Mouse (Mus musculus) limb, embryonic 13.5 days (tissue): ENCODE results near the gene Ap3b2. TPM values are rescaled to one million over a fixed set of nuclear protein-coding genes. Genes with fewer than 3 reads are reported as not detected.
"Not testable (repeated sequence)": the region's sequence is repeated elsewhere in the genome, so short reads cannot be mapped to it uniquely, and the experiment has no call there.

ENCODE experiments used
- ATAC-seq: fragments of 200-750 bp; cut with Nextera tagmentation; 2 replicates; pipeline ENCODE4 v1.8.0; 2017; ENCODE audit warnings: low read depth, moderate number of reproducible peaks, moderate TSS enrichment; ENCODE audit not compliant: low FRiP score
- H3K27ac ChIP-seq: fragments of 300-500 bp; sonication (generic); 2 replicates; pipeline ENCODE4 v1.5.1; 2015; ENCODE audit warnings: inconsistent platforms, mild to moderate bottlenecking, moderate library complexity
- H3K27me3 ChIP-seq: fragments of 300-500 bp; sonication (generic); 2 replicates; pipeline ENCODE4 v1.6.1; 2015; ENCODE audit warnings: mild to moderate bottlenecking, inconsistent platforms
- H3K36me3 ChIP-seq: fragments of 300-500 bp; sonication (generic); 2 replicates; pipeline ENCODE4 v1.6.1; 2015; ENCODE audit warnings: inconsistent platforms, mild to moderate bottlenecking, moderate library complexity
- H3K4me1 ChIP-seq: fragments of 300-500 bp; sonication (generic); 2 replicates; pipeline ENCODE4 v1.6.1; 2015; ENCODE audit warnings: inconsistent platforms
- H3K4me2 ChIP-seq: fragments of 300-500 bp; sonication (generic); replicated peaks from 2 replicates; pipeline ENCODE4 v1.6.1; 2015; ENCODE audit warnings: inconsistent platforms, mild to moderate bottlenecking, moderate library complexity
- H3K4me3 ChIP-seq: fragments of 300-500 bp; sonication (generic); 2 replicates; pipeline ENCODE4 v1.5.1; 2015; ENCODE audit warnings: moderate library complexity, mild to moderate bottlenecking, inconsistent platforms
- H3K9ac ChIP-seq: fragments of 300-500 bp; sonication (generic); 2 replicates; pipeline ENCODE4 v1.6.1; 2015; ENCODE audit warnings: mild to moderate bottlenecking, inconsistent platforms
- H3K9me3 ChIP-seq: fragments of 300-500 bp; sonication (generic); 2 replicates; pipeline ENCODE4 v1.6.1; 2016; ENCODE audit warnings: inconsistent platforms
- WGBS: fragments of 180-500 bp; shearing (Covaris S2); methylation state at CpG from one replicate; pipeline ENCODE4 v1.1.7; 2015; 5-methylcytosine and 5-hydroxymethylcytosine counted together
- polyA plus RNA-seq: library from polyadenylated mRNA; unstranded; fragments of >200 nt; fragmentation: Nextera tagmentation; extraction: Ambion mirVana; gene quantifications from 2 replicates; pipeline ENCODE4 v1.2.1, GENCODE M21; 2015

Gene Ap3b2
- polyA plus RNA-seq, 1 experiment from 2014 or later: 0.11 TPM

GRCm38 (mm10) chr7:81516154-81517030 is 22.7 kb upstream of the Ap3b2 start:
- Histone ChIP-seq H3K9ac (no peak overlapping the region), H3K4me2 (no peak overlapping the region), H3K27ac (no peak overlapping the region), H3K4me3 (no peak overlapping the region), H3K4me1 (no peaks in the 10 kb centered on the region), H3K36me3 (no peaks in the 10 kb centered on the region), H3K9me3 (no peaks in the 10 kb centered on the region), H3K27me3 (peaks cover 7% of the 10 kb centered on the region; the same call in 1 of the 2 replicates)
- no peak for ATAC-seq
- WGBS: 66% methylated on average over 6 of the region's 6 CpGs

GRCm38 (mm10) chr7:81514906-81515590 is 21.3 kb upstream of the Ap3b2 start:
- H3K4me3 ChIP-seq: no peak overlapping the region
- H3K27ac ChIP-seq: no peak overlapping the region
- no peaks in the 10 kb centered on the region for H3K9me3 ChIP-seq
- no peaks in the 10 kb centered on the region for H3K36me3 ChIP-seq
- H3K9ac ChIP-seq: no peak overlapping the region
- peaks cover 7% of the 10 kb centered on the region; the same call in 1 of the 2 replicates for H3K27me3 ChIP-seq
- no peak overlapping the region for H3K4me2 ChIP-seq
- no peak for ATAC-seq
- 53% methylated on average over 13 of the region's 13 CpGs for WGBS
- no peaks in the 10 kb centered on the region for H3K4me1 ChIP-seq

- H3K27ac ChIP-seq: no peak overlapping the region
- H3K4me3 ChIP-seq: no peak overlapping the region
- H3K9ac ChIP-seq: no peak overlapping the region
- H3K36me3 ChIP-seq: no peaks in the 10 kb centered on the region
- no peaks in the 10 kb centered on the region for H3K4me1 ChIP-seq
- no peak for ATAC-seq
- no peak overlapping the region for H3K4me2 ChIP-seq
- peaks cover 19% of the 10 kb centered on the region for H3K27me3 ChIP-seq
- H3K9me3 ChIP-seq: no peaks in the 10 kb centered on the region
- WGBS: 77% methylated on average over 2 of the region's 2 CpGs
These were observed 7.3 kb upstream of the Ap3b2 start for GRCm38 (mm10) chr7:81501050-81501449.

- Histone ChIP-seq H3K4me3 (no peak within 1 kb of the TSS), H3K27ac (no peak within 1 kb of the TSS), H3K27me3 (peaks cover 46% of the 10 kb centered on the region), H3K9ac (no peak within 1 kb of the TSS), H3K36me3 (no peaks in the 10 kb centered on the region), H3K4me2 (no peak within 1 kb of the TSS), H3K4me1 (no peaks in the 10 kb centered on the region), H3K9me3 (no peaks in the 10 kb centered on the region)
- 66% methylated on average over 7 of the region's 7 CpGs for WGBS
- ATAC-seq: no peak
These were observed 4.5 kb upstream of the Ap3b2 start, which contains the start of gene BC048679 for GRCm38 (mm10) chr7:81498181-81498580. Gene BC048679 (minus strand): TSS chr7:81498281.

GRCm38 (mm10) chr7:81497171-81497570 is 3.4 kb upstream of the Ap3b2 start:
- Histone ChIP-seq H3K4me1 (no peaks in the 10 kb centered on the region), H3K36me3 (no peaks in the 10 kb centered on the region), H3K27me3 (peaks cover 56% of the 10 kb centered on the region), H3K4me3 (no peak overlapping the region), H3K9me3 (no peaks in the 10 kb centered on the region), H3K4me2 (no peak overlapping the region), H3K27ac (no peak overlapping the region), H3K9ac (no peak overlapping the region)
- 37% methylated on average over 6 of the region's 6 CpGs for WGBS
- ATAC-seq: no peak

- peak overlapping the region; percentile 87 for H3K4me2 ChIP-seq
- no peak overlapping the region for H3K9ac ChIP-seq
- no peaks in the 10 kb centered on the region for H3K9me3 ChIP-seq
- 50% methylated on average over 9 of the region's 9 CpGs for WGBS
- no peak for ATAC-seq
- H3K4me3 ChIP-seq: no peak overlapping the region
- H3K4me1 ChIP-seq: no peaks in the 10 kb centered on the region
- H3K27ac ChIP-seq: no peak overlapping the region
- H3K36me3 ChIP-seq: no peaks in the 10 kb centered on the region
- H3K27me3 ChIP-seq: peaks cover 61% of the 10 kb centered on the region
These were observed 1.1 kb downstream of the Ap3b2 start for GRCm38 (mm10) chr7:81492628-81493027.

- ATAC-seq: no peak
These were observed 4.1 kb downstream of the Ap3b2 start for GRCm38 (mm10) chr7:81489649-81490048.

GRCm38 (mm10) chr7:81480800-81481199 is 12.9 kb downstream of the Ap3b2 start:
- no peak overlapping the region for H3K4me3 ChIP-seq
- WGBS: 15% methylated on average over 8 of the region's 8 CpGs
- no peak overlapping the region for H3K27ac ChIP-seq

More at GRCm38 (mm10) chr7:81489649-81490048, 4.1 kb downstream of the Ap3b2 start:
- peaks cover 34% of the 10 kb centered on the region for H3K27me3 ChIP-seq
- H3K27ac ChIP-seq: no peak overlapping the region
- 9% methylated on average over 9 of the region's 9 CpGs for WGBS
- H3K9me3 ChIP-seq: no peaks in the 10 kb centered on the region
- H3K9ac ChIP-seq: no peak overlapping the region
- no peaks in the 10 kb centered on the region for H3K36me3 ChIP-seq
- H3K4me1 ChIP-seq: no peaks in the 10 kb centered on the region
- H3K4me3 ChIP-seq: no peak overlapping the region
- H3K4me2 ChIP-seq: no peak overlapping the region

GRCm38 (mm10) chr7:81479531-81480090 is 14.1 kb downstream of the Ap3b2 start:
- ATAC-seq: no peak
- Histone ChIP-seq H3K9me3 (no peaks in the 10 kb centered on the region), H3K9ac (no peak overlapping the region), H3K4me3 (no peak overlapping the region), H3K27ac (no peak overlapping the region), H3K4me1 (peaks cover 3% of the 10 kb centered on the region; the same call in 1 of the 2 replicates), H3K27me3 (peaks cover 32% of the 10 kb centered on the region), H3K4me2 (no peak overlapping the region), H3K36me3 (no peaks in the 10 kb centered on the region)
- 15% methylated on average over 3 of the region's 3 CpGs for WGBS

More at GRCm38 (mm10) chr7:81480800-81481199, 12.9 kb downstream of the Ap3b2 start:
- Histone ChIP-seq H3K9me3 (no peaks in the 10 kb centered on the region), H3K4me2 (no peak overlapping the region), H3K27me3 (peaks cover 26% of the 10 kb centered on the region), H3K9ac (no peak overlapping the region), H3K36me3 (no peaks in the 10 kb centered on the region), H3K4me1 (peaks cover 3% of the 10 kb centered on the region; the same call in 1 of the 2 replicates)
- no peak for ATAC-seq

GRCm38 (mm10) chr7:81478261-81478660 is 15.5 kb downstream of the Ap3b2 start:
- H3K4me3 ChIP-seq, H3K4me1 ChIP-seq, H3K9ac ChIP-seq, H3K4me2 ChIP-seq, H3K9me3 ChIP-seq, ATAC-seq, H3K36me3 ChIP-seq, H3K27ac ChIP-seq: not testable (repeated sequence)
- peaks cover 42% of the 10 kb centered on the region for H3K27me3 ChIP-seq

GRCm38 (mm10) chr7:81476833-81477232 is 16.9 kb downstream of the Ap3b2 start:
- H3K4me3 ChIP-seq: peak overlapping the region; percentile 20
- WGBS: 3% methylated on average over 24 of the region's 24 CpGs
- H3K9me3 ChIP-seq: no peaks in the 10 kb centered on the region

GRCm38 (mm10) chr7:81475221-81475620 is 18.5 kb downstream of the Ap3b2 start:
- 81% methylated on average over 3 of the region's 3 CpGs for WGBS
- ATAC-seq: no peak
- no peak overlapping the region for H3K4me2 ChIP-seq
- peaks cover 45% of the 10 kb centered on the region for H3K27me3 ChIP-seq
- H3K4me3 ChIP-seq: no peak overlapping the region
- no peak overlapping the region for H3K27ac ChIP-seq
- H3K4me1 ChIP-seq: peaks cover 3% of the 10 kb centered on the region; the same call in 1 of the 2 replicates
- no peak overlapping the region for H3K9ac ChIP-seq
- no peaks in the 10 kb centered on the region for H3K36me3 ChIP-seq
- no peaks in the 10 kb centered on the region for H3K9me3 ChIP-seq

More at GRCm38 (mm10) chr7:81476833-81477232, 16.9 kb downstream of the Ap3b2 start:
- Histone ChIP-seq H3K9ac (no peak overlapping the region), H3K4me1 (peaks cover 3% of the 10 kb centered on the region; the same call in 1 of the 2 replicates), H3K27ac (no peak overlapping the region), H3K36me3 (no peaks in the 10 kb centered on the region), H3K4me2 (peak overlapping the region; percentile 53), H3K27me3 (peaks cover 42% of the 10 kb centered on the region)
- no peak for ATAC-seq
